Mouse (Mus musculus) Patski (cell line): Measurements from ENCODE around the gene Tap1. TPM values are rescaled to one million over a fixed set of nuclear protein-coding genes. Genes with fewer than 3 reads are reported as not detected.
A peak's percentile ranks its signal among the peaks of the same experiment; 100 is the strongest.

Source experiments
- ATAC-seq: fragments of 100-300 bp; one replicate; pipeline ENCODE4 v1.8.0; 2021
- CTCF ChIA-PET: fragments of 350-600 bp; sonication (Branson Sonifier 250); formaldehyde crosslinking; loops from one replicate; lab custom pipeline; 2022; ENCODE audit warnings: inconsistent platforms; lab: Charles Lee
- POLR2A ChIA-PET: fragments of 350-600 bp; sonication (Branson Sonifier 250); formaldehyde crosslinking; loops from one replicate; lab custom pipeline; 2022; ENCODE audit warnings: antibody characterized with exemption, inconsistent platforms; lab: Charles Lee
- DNase-seq: peaks from one replicate; pipeline ENCODE4 v3.0.0-alpha.2; 2011; ENCODE audit warnings: low read depth, low spot score
- H3K27me3 ChIP-seq: fragments of 371-371 bp; one replicate; pipeline ENCODE4 v1.5.1; 2021
- CTCF ChIP-seq: fragments of 100-300 bp; IDR thresholded peaks from one replicate; pipeline ENCODE4 v1.5.1; 2021
- in situ Hi-C: fragments of 300-500 bp; cut with MboI; formaldehyde crosslinking; loops from 3 replicates; pipeline ENCODE4 v1.11.1; 2018; ENCODE audit warnings: low pct_unique_long_range_greater_than_20kb, mixed read lengths
- polyA plus RNA-seq: library from polyadenylated mRNA; unstranded; gene quantifications from one replicate; pipeline ENCODE4 v1.2.3, GENCODE M21; 2021

The Tap1 gene
- polyA plus RNA-seq, 1 experiment from 2014 or later: 7.0 TPM

DNA sequence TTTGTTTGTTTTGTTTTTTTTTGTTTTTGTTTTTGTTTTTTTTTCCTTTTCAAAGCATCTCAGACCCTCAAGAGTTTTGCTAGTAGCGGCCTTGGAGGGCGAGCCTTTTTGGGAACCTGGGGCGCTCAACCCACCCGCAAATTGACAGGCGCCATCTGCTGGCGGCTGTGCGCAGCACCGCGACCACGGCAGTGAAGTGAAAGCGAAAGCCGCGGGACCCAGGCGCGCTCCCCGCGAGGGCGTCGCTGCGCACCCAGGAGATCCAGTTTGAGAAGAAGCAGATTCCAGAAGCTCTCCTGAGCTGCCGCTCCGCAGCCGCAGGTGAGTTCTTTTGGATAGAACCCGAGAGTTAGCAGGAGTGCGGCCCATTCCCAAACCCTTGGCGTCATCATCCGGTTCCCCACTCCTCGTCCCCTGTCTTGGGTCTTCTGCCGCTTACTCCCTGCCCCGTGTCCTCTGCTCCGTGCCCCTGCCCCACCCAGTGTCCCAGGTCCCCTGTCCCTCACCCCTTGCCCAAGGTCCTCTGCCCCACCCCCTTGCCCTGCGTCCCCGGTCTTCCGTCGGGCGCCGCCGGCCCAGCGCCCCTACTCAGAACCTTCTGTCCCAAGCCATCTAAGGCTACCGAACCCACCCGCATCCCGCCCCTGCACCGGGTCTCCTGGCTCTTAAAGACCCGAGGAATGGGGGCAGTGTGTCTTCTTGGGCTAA, 17.1 kb downstream of the Tap1 start:
- ATAC-seq: peak; percentile 52
- ChIA-PET POLR2A (interaction anchor here (0.9 kb wide), 1 partner anchor 34 kb away, joined by 3 read pairs; no protein-coding TSS in a partner anchor), CTCF (interaction anchor here (0.7 to 1.3 kb wide), 7 partner anchors 9 to 34 kb away, joined by 3 to 5 read pairs (median 3); no protein-coding TSS in a partner anchor)
- TF ChIP-seq CTCF: no peak
- no peak for DNase-seq
- in situ Hi-C loops: no loop called here
- no peaks in the 10 kb centered on the region for H3K27me3 ChIP-seq

DNA sequence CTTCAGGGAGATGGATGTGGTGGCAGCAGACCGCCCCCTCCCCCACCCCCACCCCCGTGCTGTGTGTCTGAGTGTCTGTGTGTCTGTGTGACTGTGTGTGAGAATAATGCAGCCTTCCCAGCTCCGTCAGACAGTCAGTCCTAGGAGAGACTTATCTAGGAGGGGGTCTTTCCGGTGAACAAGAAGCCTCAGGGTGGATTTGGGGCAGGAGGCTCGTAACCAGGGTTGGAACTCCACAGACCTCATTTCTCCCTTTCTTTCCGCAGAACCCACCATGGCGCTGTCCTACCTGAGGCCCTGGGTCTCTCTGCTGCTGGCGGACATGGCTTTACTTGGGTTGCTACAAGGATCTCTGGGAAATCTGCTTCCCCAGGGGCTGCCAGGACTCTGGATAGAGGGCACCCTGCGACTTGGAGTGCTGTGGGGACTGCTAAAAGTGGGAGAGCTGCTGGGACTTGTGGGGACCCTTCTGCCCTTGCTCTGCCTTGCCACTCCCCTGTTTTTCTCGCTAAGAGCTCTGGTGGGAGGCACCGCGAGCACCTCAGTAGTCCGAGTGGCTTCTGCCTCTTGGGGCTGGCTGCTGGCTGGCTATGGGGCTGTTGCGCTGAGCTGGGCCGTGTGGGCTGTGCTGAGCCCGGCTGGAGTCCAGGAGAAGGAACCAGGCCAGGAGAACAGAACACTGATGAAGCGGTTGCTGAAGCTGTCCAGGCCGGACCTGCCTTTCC, 17.8 kb downstream of the Tap1 start:
- POLR2A ChIA-PET: interaction anchor here (1.0 kb wide), 1 partner anchor 18 kb away, joined by 3 read pairs; no protein-coding TSS in a partner anchor
- H3K27me3 ChIP-seq: no peaks in the 10 kb centered on the region
- TF ChIP-seq CTCF: no peak
- ATAC-seq (peak; percentile 3), DNase-seq (no peak)
- CTCF ChIA-PET: interaction anchor here (0.7 to 1.3 kb wide), 6 partner anchors 10 to 35 kb away, joined by 3 to 5 read pairs (median 3); no protein-coding TSS in a partner anchor
- in situ Hi-C loops: no loop called here

DNA sequence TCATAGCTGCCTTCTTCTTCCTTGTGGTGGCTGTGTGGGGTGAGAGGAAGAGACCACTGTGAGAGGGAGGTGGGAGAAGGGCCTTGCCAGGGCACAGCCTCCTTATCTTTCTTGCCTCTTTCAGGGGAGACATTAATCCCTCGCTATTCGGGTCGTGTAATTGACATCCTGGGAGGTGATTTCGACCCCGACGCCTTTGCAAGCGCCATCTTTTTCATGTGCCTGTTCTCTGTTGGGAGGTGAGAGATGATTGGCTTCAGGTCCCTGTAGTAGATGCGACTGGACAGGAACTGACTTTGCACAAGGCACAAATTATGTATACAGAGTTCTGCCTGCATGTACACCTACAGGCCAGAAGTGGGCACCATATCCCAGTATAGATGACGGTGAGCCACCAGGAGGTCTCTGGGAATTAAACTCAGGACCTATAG, 18.4 kb downstream of the Tap1 start:
- no peak for DNase-seq
- no peaks in the 10 kb centered on the region for H3K27me3 ChIP-seq
- ChIA-PET POLR2A (interaction anchor here (1.0 kb wide), 1 partner anchor 19 kb away, joined by 3 read pairs; no protein-coding TSS in a partner anchor), CTCF (interaction anchor here (1.0 to 1.3 kb wide), 2 partner anchors 13 to 35 kb away, joined by 4 to 5 read pairs; no protein-coding TSS in a partner anchor)
- TF ChIP-seq CTCF: no peak
- ATAC-seq: no peak
- in situ Hi-C loops: no loop called here

DNA sequence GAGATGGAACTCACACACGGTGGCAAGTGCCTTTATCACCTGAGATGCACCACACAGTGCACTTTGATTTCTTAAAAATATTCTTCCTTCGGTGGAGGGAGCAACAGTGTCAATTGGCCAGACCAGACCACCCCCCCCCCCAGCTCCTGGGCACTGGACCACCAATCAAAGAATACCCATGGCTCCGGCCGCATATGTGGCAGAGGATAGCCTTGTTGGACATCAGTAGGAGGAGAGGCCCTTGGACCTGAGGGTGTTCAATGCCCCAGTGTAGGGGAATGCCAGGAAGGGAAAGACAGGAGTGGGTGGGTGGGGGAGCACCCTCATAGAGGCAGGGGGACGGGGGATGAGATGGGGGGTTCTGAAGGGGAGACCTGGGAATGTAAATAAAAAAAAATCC, 19.4 kb downstream of the Tap1 start:
- ChIA-PET CTCF (no interaction called here), POLR2A (no interaction called here)
- ATAC-seq (no peak), DNase-seq (no peak)
- TF ChIP-seq CTCF: no peak
- in situ Hi-C loops: no loop called here
- no peaks in the 10 kb centered on the region for H3K27me3 ChIP-seq

DNA sequence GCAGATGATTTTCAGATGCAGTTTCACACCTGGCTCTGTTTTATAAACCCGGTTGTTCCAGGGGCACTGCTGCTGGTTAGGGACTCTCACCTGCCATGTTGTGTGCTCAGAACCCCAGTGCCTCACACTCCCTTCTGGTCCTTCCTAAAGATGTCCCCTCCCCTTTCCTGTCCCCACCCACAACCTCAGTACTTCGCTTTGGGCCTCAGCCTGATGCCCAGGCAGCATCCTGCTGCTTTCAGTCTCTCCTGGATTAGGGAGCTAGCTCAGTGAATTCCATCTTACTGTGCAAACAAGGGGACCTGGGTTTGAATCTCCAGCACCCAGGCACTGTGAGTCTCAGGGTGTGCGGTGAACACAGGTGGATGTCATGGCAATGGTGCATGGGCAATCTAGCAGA, 20.1 kb downstream of the Tap1 start:
- POLR2A ChIA-PET: no interaction called here
- no peak for TF ChIP-seq CTCF
- no peak for DNase-seq
- in situ Hi-C loops: no loop called here
- CTCF ChIA-PET: no interaction called here
- no peak for ATAC-seq
- no peaks in the 10 kb centered on the region for H3K27me3 ChIP-seq

DNA sequence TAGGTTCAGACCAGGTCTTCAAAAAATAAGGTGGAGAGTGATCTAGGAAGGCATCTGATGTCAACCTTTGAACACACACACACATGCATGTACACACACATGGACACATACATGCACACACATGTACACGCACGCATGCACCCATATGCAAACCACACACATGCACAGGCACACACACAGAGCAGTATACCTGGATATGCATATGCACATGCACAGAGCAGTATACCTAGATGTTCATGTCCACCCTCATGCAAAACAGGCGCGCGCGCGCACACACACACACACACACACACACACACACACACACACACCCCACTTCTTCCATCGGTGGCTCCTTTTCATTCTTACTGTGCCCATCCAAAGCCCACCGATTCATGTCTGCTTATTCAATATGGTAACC, 20.5 kb downstream of the Tap1 start:
- TF ChIP-seq CTCF: no peak
- no peak for ATAC-seq
- POLR2A ChIA-PET: no interaction called here
- in situ Hi-C loops: no loop called here
- H3K27me3 ChIP-seq: no peaks in the 10 kb centered on the region
- CTCF ChIA-PET: no interaction called here
- no peak for DNase-seq

DNA sequence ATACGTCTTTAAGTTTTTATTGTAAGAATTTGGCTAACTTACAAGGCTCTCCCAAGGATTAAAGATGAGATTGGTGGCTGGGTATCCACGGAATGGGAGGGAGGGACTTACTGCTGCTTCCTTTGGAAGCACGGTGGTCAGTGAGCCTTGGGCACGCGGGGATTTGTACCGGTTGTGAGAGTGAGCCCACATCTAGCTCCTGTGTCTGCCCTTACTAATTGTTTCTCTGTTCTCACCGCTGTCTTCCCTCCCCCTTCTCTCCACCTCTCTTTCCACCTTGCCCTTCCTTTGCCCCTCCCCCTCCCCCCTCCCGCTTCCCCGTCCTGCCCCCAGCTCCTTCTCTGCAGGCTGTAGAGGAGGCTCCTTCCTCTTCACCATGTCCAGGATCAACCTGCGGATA, 21.1 kb downstream of the Tap1 start:
- ChIA-PET POLR2A (no interaction called here), CTCF (interaction anchor here (1.5 kb wide), 1 partner anchor 25 kb away, joined by 5 read pairs; no protein-coding TSS in a partner anchor)
- DNase-seq: no peak
- H3K27me3 ChIP-seq: no peaks in the 10 kb centered on the region
- in situ Hi-C loops: no loop called here
- no peak for ATAC-seq
- no peak for TF ChIP-seq CTCF

DNA sequence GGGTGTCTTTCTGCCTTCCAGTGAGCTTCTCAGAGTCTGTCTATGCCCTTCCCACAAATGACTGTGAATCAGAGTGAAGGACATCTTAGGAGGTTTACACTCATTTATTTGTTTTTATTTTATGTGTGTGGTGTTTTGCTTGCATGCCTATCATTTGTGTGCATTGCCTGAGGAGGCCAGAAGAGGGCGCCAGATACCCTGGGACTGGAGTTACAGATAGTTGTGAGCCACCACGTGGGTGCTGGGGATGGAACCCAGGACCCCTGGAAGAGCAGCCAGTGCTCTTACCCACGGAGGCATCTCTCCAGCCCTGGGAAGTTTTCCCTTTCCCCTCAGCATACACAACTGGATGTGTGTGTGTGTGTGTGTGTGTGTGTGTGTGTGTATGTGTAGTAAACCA, 22.3 kb downstream of the Tap1 start:
- DNase-seq (no peak), ATAC-seq (no peak)
- in situ Hi-C loops: no loop called here
- POLR2A ChIA-PET: no interaction called here
- CTCF ChIA-PET: interaction anchor here (1.1 to 1.5 kb wide), 2 partner anchors 9 to 23 kb away, joined by 4 to 5 read pairs; no protein-coding TSS in a partner anchor
- H3K27me3 ChIP-seq: no peaks in the 10 kb centered on the region
- peak; percentile 72 for TF ChIP-seq CTCF

DNA sequence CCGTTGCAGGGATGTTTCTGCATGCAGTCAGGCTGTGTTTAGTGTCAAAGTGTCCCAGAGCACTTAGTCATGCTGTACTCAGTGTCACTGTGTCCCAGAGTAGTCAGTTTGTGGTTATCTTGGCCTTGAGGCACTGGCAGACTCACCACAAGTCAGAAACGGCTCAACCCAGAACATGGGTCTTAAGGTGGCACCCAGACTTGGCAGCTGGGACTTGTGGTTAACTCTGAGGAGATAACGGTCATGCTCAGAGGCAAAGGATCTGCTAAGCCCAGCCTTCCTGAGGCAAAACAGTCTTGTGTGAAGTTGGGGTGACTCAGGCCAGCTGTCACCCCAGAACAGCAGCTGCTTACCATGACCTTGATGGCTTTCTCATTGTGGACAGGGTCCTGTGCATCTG, 23.2 kb downstream of the Tap1 start:
- ATAC-seq (peak; percentile 49), DNase-seq (no peak)
- in situ Hi-C loops: no loop called here
- H3K27me3 ChIP-seq: no peaks in the 10 kb centered on the region
- TF ChIP-seq CTCF: no peak
- CTCF ChIA-PET: interaction anchor here (1.0 to 1.3 kb wide), 3 partner anchors 14 to 41 kb away, joined by 3 to 6 read pairs (median 4); no protein-coding TSS in a partner anchor
- POLR2A ChIA-PET: no interaction called here

DNA sequence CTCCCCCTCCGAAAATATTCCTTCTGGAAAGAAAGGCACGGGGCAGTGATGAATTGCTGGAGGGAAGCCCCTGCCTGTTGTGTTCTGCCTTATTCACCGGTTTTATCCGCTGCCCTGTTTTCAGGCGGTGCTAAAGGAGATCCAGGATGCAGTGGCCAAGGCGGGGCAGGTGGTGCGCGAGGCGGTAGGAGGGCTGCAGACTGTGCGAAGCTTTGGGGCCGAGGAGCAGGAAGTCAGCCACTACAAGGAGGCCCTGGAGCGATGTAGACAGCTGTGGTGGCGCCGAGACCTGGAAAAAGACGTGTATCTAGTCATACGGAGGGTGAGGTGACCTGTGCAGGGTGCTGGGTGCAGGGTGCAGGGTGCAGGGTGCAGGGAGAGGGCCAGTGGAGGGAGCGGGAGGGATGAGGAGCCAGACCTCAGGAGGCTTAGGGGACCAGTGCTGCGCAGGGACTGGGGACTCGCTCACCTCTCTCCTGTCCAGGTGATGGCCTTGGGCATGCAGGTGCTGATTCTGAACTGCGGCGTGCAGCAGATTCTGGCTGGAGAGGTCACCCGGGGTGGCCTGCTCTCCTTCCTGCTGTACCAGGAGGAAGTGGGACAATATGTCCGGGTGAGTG, 24.5 kb downstream of the Tap1 start:
- TF ChIP-seq CTCF: no peak
- ChIA-PET POLR2A (no interaction called here), CTCF (interaction anchor here (1.1 to 1.3 kb wide), 2 partner anchors 13 to 77 kb away, joined by 4 to 5 read pairs; no protein-coding TSS in a partner anchor)
- ATAC-seq (no peak), DNase-seq (no peak)
- no peaks in the 10 kb centered on the region for H3K27me3 ChIP-seq
- in situ Hi-C loops: no loop called here
